Mouse (Mus musculus) lung, embryonic 16.5 days (tissue): ENCODE results near the gene Mrpl51. TPM values are rescaled to one million over a fixed set of nuclear protein-coding genes. Genes with fewer than 3 reads are reported as not detected.

ENCODE experiments used
- ATAC-seq: fragments of 200-750 bp; cut with Nextera tagmentation; 2 replicates; pipeline ENCODE4 v1.8.0; 2017; ENCODE audit warnings: low read depth, mild to moderate bottlenecking, moderate library complexity
- H3K27ac ChIP-seq: fragments of 300-500 bp; sonication (generic); 2 replicates; pipeline ENCODE4 v1.5.1; 2014; ENCODE audit warnings: mild to moderate bottlenecking, control low read depth, low read length
- H3K27me3 ChIP-seq: fragments of 300-500 bp; sonication (generic); 2 replicates; pipeline ENCODE4 v1.6.1; 2014; ENCODE audit warnings: low read depth, low read length, mixed read lengths; ENCODE audit not compliant: control insufficient read depth, insufficient read depth
- H3K36me3 ChIP-seq: fragments of 300-500 bp; sonication (generic); 2 replicates; pipeline ENCODE4 v1.6.1; 2014; ENCODE audit warnings: low read length; ENCODE audit not compliant: control insufficient read depth, insufficient read depth
- H3K4me1 ChIP-seq: fragments of 300-500 bp; sonication (generic); replicated peaks from 2 replicates; pipeline ENCODE4 v1.6.1; 2014; ENCODE audit warnings: low read length, mixed read lengths; ENCODE audit not compliant: control insufficient read depth, insufficient read depth
- H3K4me2 ChIP-seq: fragments of 300-500 bp; sonication (generic); 2 replicates; pipeline ENCODE4 v1.6.1; 2014; ENCODE audit warnings: low read depth, low read length, control low read depth
- H3K4me3 ChIP-seq: fragments of 300-500 bp; sonication (generic); 2 replicates; pipeline ENCODE4 v1.5.1; 2014; ENCODE audit warnings: mild to moderate bottlenecking, low read length, control low read depth
- H3K9ac ChIP-seq: fragments of 300-500 bp; sonication (generic); 2 replicates; pipeline ENCODE4 v1.6.1; 2014; ENCODE audit warnings: low read length, control low read depth
- H3K9me3 ChIP-seq: fragments of 300-500 bp; sonication (generic); 2 replicates; pipeline ENCODE4 v1.6.1; 2016; ENCODE audit warnings: low read length; ENCODE audit not compliant: control insufficient read depth
- WGBS: fragments of 180-500 bp; shearing (Covaris S2); extraction: QIAGEN DNeasy Blood & Tissue Kit; methylation state at CpG from one replicate; pipeline ENCODE4 v1.1.7; 2014; 5-methylcytosine and 5-hydroxymethylcytosine counted together
- polyA plus RNA-seq: library from polyadenylated mRNA; unstranded; fragments of >200 nt; fragmentation: Nextera tagmentation; extraction: Ambion mirVana; gene quantifications from 2 replicates; pipeline ENCODE4 v1.2.1, GENCODE M21; 2015

Mrpl51 gene
- polyA plus RNA-seq, 1 experiment from 2014 or later = 226 TPM

DNA sequence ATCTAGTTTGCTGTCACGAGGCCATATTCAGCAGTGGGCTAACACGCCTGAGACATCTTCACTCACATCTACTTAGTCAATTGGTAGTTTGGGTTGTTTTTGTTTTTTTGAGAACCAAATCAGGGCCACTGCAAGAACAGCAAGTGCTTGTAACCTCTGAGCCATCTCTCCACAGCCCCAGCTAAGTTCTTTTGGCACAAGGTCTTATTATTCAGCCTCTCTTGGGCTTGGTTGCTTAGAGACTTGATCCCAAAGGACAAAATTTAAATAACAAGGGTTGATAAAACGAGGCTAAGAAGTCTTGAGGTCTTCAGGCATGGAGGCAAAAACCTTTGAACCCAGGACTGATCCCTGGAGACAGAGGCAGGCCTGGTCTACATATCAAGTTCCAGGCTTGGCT, 4.7 kb downstream of the Mrpl51 start:
- H3K9me3 ChIP-seq = no peaks in the 10 kb centered on the region
- H3K27ac ChIP-seq = no peak overlapping the region
- no peaks in the 10 kb centered on the region for H3K27me3 ChIP-seq
- no peak overlapping the region for H3K9ac ChIP-seq
- ATAC-seq = no peak
- no peak overlapping the region for H3K4me2 ChIP-seq
- H3K4me3 ChIP-seq = no peak overlapping the region
- 78% methylated on average over 3 of the region's 3 CpGs for WGBS
- peaks cover 3% of the 10 kb centered on the region; the same call in 1 of the 2 replicates for H3K36me3 ChIP-seq
- peaks cover 9% of the 10 kb centered on the region for H3K4me1 ChIP-seq

DNA sequence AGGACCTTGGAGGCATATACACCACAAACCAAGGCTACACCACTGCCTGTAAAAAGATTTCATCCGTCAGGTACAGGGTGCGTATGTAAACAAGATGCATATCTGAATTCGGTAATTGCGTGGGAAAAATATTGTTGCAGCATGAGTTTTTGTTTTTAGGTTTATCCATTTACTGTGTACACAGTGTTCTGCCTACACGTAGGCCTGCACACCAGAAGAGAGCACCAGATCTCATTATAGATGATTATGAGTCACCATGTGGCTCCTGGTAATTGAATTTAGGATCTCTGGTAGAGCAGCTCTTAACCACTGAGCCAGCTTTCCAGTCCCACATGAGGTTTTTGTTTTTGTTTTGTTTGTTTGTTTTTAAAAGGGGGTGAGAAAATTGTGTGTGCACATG, 5.6 kb downstream of the Mrpl51 start:
- H3K36me3 ChIP-seq = peaks cover 3% of the 10 kb centered on the region; the same call in 1 of the 2 replicates
- no peak for ATAC-seq
- 81% methylated on average over 5 of the region's 5 CpGs for WGBS
- H3K9me3 ChIP-seq = no peaks in the 10 kb centered on the region
- H3K4me2 ChIP-seq = no peak overlapping the region
- H3K27me3 ChIP-seq = no peaks in the 10 kb centered on the region
- no peak overlapping the region for H3K27ac ChIP-seq
- no peak overlapping the region for H3K9ac ChIP-seq
- H3K4me1 ChIP-seq = peaks cover 9% of the 10 kb centered on the region
- H3K4me3 ChIP-seq = no peak overlapping the region

DNA sequence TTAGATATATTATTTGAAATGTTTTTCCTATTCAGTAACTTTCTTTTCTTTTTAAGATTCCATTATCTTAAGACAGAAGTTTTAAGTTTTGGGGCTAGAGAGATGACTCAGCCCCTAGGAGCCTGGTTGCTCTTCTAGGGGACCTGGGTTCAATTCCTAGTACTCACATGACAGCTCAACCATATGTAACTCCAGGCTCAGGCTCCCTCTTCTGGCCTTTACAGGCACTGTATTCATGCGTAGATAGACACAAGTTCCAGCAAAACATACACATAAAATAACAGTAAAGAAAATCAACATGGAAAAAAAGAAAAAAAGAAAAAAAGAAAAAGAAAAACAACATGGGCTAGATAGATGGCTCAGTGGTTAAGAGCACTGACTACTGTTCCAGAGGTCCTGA, 18.8 kb downstream of the Mrpl51 start:
- Histone ChIP-seq H3K27ac (no peak overlapping the region), H3K4me1 (no peaks in the 10 kb centered on the region), H3K36me3 (no peaks in the 10 kb centered on the region), H3K27me3 (peaks cover 2% of the 10 kb centered on the region; the same call in 1 of the 2 replicates), H3K9me3 (no peaks in the 10 kb centered on the region; the same call in 1 of the 2 replicates), H3K4me2 (no peak overlapping the region), H3K4me3 (no peak overlapping the region), H3K9ac (no peak overlapping the region)
- ATAC-seq = no peak
- 76% methylated on average over 1 of the region's 1 CpGs for WGBS

DNA sequence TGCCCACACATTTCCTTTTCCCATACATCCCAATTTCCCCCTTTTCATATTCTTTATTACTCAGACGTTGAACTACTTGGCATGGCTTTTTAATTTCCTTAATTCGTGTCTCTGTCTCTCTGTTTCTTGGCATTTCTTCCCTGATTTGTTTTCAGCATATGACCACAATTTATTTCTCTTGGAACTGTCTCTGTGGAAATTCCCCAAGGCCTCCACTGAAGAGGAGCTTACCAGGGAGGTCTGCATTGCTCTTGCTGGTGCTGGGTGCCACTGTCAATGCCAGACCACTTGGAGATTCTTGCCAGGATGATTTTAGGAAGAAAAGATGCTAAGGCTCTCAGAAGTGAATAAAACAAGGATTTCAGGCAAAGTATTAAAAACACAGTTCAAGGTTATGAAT, 21.0 kb downstream of the Mrpl51 start:
- Histone ChIP-seq H3K9me3 (no peaks in the 10 kb centered on the region; the same call in 1 of the 2 replicates), H3K4me2 (no peak overlapping the region), H3K27ac (no peak overlapping the region), H3K9ac (no peak overlapping the region), H3K4me3 (no peak overlapping the region), H3K4me1 (peaks cover 6% of the 10 kb centered on the region; the same call in 1 of the 2 replicates), H3K36me3 (no peaks in the 10 kb centered on the region), H3K27me3 (peaks cover 2% of the 10 kb centered on the region; the same call in 1 of the 2 replicates)
- ATAC-seq = no peak
- whole genome bisulfite sequencing = 23% methylated on average over 2 of the region's 2 CpGs

DNA sequence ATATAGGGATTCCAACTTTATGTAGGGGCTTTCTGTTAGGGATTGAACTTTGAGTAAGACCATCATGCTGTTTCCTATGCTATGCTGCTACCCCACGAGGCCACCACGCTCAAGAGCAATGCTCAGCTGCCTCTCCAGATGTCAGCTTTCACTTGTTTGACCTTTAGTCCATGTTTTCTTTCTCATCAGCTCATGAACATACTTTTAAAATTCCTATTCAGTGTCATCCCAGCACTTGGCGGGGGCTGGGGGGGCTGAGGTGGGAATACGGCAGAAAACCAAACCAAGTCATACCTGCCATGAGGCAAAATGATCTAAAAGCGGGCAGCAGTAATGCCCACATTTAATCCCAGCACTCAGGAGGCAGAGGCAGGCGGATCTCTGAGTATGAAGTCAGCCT, 21.5 kb downstream of the Mrpl51 start:
- Histone ChIP-seq H3K27ac (no peak overlapping the region), H3K4me3 (no peak overlapping the region), H3K4me1 (peaks cover 6% of the 10 kb centered on the region; the same call in 1 of the 2 replicates), H3K9ac (no peak overlapping the region), H3K4me2 (no peak overlapping the region), H3K9me3 (no peaks in the 10 kb centered on the region; the same call in 1 of the 2 replicates), H3K27me3 (peaks cover 2% of the 10 kb centered on the region; the same call in 1 of the 2 replicates), H3K36me3 (no peaks in the 10 kb centered on the region)
- WGBS = 66% methylated on average over 6 of the region's 6 CpGs
- ATAC-seq = no peak

DNA sequence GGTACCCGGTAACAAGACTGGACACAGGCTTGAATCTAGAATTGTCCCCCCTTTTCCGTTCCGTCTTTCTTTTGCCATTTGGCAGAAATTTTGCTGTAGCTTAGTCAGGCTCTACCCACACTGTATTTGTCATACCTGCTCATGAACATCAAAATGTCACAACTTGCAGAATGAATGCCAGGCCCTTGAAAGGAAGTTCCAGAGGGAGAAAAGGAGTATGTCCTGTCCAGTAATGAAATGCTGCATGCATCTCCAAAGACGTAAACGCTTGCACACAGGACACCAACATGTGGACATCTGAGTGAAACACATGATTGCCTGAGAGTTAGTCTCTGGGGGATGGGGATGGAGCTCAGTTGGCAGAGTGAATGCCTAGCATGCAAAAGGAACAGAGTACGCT, 22.1 kb downstream of the Mrpl51 start:
- Histone ChIP-seq H3K9ac (no peak overlapping the region), H3K27me3 (peaks cover 2% of the 10 kb centered on the region; the same call in 1 of the 2 replicates), H3K9me3 (no peaks in the 10 kb centered on the region; the same call in 1 of the 2 replicates), H3K4me2 (no peak overlapping the region), H3K36me3 (no peaks in the 10 kb centered on the region), H3K4me3 (no peak overlapping the region), H3K4me1 (peaks cover 6% of the 10 kb centered on the region; the same call in 1 of the 2 replicates), H3K27ac (no peak overlapping the region)
- no peak for ATAC-seq
- 79% methylated on average over 6 of the region's 6 CpGs for WGBS

DNA sequence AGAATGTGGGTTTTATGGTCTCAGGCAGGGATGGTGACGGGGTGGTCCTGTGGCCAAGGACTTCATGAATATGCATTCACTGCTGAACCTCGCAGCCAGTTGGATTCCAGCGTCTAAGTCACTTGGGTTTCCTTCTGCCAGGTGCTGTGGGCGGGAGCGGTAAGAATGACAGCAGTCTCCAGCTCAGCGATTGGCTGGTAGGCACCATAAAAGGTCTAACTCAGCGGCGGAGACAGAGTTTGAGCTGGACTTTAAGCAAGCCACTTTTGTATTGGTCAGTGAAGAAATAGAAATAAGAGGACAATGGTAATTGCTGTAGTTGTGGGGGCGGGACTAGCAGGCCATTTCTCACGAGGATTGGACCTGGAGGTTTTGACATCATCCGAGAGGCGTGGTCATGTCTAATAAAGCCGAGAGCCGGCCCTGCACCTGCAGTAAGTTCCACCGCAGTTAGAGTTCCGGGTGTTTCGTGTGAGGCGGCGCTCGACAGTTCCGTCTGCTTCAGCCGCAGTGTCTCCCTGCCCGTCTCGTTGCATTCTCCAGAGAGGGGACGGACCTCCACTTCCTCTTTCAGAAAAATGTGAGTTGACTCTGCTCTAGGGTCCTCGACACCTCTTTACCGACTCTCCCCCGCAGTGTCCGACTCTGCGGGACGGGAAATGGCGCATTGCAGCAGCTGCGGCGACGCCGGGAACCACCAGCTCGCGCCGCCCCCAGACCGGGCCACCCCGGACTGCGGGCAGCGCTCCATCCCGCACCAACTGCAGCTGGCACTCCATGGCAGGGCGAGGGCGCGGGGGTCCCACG, 23.8 kb downstream of the Mrpl51 start, which contains the start of gene Vamp1:
Vamp1 (plus strand) TSS at position 404 of the 807 bp plus-strand sequence.
- under 1% methylated on average over 48 of the region's 48 CpGs for whole genome bisulfite sequencing
- Histone ChIP-seq H3K4me2 (peak within 1 kb of the TSS; percentile 96), H3K27me3 (peaks cover 2% of the 10 kb centered on the region; the same call in 1 of the 2 replicates), H3K9ac (peak within 1 kb of the TSS; percentile 79), H3K4me1 (peaks cover 6% of the 10 kb centered on the region; the same call in 1 of the 2 replicates), H3K36me3 (no peaks in the 10 kb centered on the region), H3K9me3 (no peaks in the 10 kb centered on the region), H3K4me3 (peak within 1 kb of the TSS; percentile 78), H3K27ac (peak within 1 kb of the TSS; percentile 72)
- ATAC-seq = peak; percentile 97

DNA sequence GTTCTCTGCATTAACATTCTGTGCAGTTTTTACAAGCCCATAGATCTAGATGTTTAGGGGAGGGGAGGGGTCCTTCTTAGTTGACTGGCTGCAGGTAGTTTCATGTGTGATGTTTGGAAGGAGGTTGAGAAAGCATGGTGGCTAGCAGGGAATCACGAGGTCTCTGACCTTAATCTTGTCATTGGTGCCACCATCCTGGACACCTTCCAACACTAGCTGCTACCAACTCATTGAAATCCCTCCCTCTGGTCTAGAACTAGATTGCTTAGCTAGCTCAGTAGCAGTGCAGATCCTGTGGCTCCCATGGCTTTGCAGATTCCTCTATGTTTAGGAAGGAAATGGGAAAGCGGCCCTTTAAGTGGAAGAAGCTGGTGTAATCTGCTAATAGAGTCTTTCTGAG, 25.3 kb downstream of the Mrpl51 start:
- ATAC-seq = no peak
- Histone ChIP-seq H3K9ac (no peak overlapping the region), H3K9me3 (no peaks in the 10 kb centered on the region), H3K27me3 (peaks cover 2% of the 10 kb centered on the region; the same call in 1 of the 2 replicates), H3K4me1 (peaks cover 6% of the 10 kb centered on the region; the same call in 1 of the 2 replicates), H3K4me2 (no peak overlapping the region), H3K4me3 (no peak overlapping the region), H3K27ac (no peak overlapping the region), H3K36me3 (no peaks in the 10 kb centered on the region)
- 74% methylated on average over 2 of the region's 2 CpGs for whole genome bisulfite sequencing

DNA sequence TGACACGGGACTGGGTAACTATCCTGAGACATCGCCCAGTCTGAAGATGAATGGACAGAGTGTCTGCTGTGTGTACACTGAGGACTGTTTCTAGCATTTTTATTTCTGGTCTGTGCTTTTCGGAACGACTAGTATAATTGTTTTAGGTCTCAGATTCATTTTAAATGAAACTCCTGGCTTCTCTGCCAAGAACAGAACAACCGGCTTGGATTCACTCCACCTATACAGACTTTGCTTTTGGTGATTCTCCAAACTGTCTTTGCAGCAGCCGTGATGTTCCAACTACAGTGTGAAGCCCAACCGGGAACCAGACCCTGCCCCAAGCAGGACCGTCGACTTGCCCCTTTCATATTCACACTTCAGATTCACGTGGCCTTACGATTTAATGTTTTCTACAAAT, 26.3 kb downstream of the Mrpl51 start:
- H3K9ac ChIP-seq = no peak overlapping the region
- no peak overlapping the region for H3K4me3 ChIP-seq
- H3K27me3 ChIP-seq = peaks cover 2% of the 10 kb centered on the region; the same call in 1 of the 2 replicates
- H3K9me3 ChIP-seq = no peaks in the 10 kb centered on the region
- WGBS = 77% methylated on average over 11 of the region's 11 CpGs
- no peak overlapping the region for H3K4me2 ChIP-seq
- H3K4me1 ChIP-seq = peaks cover 6% of the 10 kb centered on the region; the same call in 1 of the 2 replicates
- H3K27ac ChIP-seq = no peak overlapping the region
- ATAC-seq = no peak
- no peaks in the 10 kb centered on the region for H3K36me3 ChIP-seq
